Mouse (Mus musculus) heart, adult 11 months (tissue): ENCODE data around the gene Ankrd40.

Source experiments
- DNase-seq: peaks from one replicate; pipeline ENCODE4 v3.0.0; 2022

Gene Ankrd40

GRCm38 (mm10) chr11:94323271-94323925 lies 4.4 kb upstream of the Ankrd40 start:
- peak; percentile 79 for DNase-seq

DNA sequence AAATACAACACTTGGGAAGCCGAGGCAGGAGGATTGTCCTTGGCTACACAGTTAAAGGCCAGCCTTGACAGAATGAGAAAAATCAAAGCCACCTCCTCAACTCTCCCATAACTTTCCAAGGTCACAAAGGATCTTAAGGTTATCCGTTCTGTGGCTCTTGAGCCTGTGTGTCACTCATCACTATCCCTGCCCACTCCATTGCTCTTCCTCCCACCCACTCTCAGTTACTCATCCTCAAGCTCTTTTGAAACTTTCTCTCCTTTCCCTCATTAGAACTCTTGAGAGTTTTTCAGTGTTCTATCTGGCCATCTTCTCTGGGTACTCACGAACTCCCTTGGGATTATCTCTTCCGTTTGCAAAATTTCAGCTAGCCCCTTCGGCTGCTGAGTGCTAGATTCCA lies 3.2 kb upstream of the Ankrd40 start:
- peak; percentile 72 for DNase-seq

GRCm38 (mm10) chr11:94326961-94327411 lies 815 bp upstream of the Ankrd40 start:
- peak; percentile 91 for DNase-seq

DNA sequence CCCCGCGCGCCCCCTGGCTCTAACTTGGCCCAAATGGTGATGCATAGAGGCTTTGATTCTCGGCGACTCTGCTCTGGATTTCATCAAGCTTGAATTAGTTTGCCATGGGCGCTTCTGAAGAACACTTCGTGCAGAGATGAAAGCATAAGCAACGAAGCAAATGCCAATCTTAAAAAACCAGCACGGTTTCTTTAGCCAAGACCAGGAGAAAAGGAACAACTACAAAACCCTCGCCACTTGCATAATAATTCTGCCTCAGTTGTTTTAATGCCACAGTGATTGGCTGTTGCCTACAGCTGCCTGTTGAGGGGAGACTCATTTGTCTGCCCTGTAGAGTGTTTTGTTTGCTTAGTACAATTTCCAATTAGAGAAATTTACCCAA lies 834 bp downstream of the Ankrd40 start:
- DNase-seq = no peak

DNA sequence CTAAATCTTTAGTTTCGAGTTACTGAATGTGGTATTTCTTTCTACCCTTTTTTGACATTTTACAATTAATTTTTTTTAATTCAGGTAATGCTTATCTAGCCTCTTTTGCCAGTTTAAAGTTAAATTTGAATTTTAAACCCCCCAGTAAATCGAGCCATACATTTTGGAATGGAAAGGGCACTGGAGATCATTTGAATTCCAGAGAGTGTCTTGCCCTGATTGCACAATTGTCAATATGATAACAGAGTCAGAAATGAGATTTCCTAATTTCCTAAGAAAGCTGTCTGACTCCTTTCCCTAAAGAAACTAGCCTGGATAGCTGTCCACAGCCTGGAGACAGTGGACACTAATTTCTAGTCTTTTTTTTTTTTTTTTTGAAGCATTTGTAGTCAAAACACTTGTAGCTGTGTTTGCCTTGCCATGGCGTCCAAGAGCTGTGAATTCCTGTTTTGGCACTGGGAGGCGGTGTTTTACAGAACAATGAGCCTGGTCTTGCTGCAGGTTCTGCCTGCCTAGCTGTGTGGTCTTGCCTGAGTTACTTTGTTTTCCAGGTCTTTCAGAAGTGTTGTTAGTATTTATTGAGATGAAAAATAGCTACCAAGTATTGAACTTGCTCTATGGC lies 1.6 kb downstream of the Ankrd40 start:
- DNase-seq = peak; percentile 92

DNA sequence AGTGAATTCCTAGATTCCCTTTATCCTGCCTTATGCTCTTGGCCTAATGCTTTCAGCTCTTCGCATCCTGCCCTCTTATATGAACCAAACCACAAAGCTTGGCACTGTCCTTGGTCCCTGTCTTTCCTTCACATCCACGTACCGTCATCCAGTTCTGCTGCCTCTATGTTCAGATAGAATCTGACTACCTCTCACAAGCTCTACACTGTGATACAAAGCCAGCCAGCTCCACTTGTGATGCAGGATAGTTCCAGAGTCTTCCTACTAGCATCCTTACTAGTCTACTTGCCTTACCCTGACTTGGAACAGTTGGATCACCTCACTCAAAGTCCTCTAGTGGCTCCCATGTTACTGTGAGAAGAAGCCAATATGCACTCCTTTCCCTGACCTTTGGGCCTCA lies 2.4 kb downstream of the Ankrd40 start:
- peak; percentile 78 for DNase-seq

DNA sequence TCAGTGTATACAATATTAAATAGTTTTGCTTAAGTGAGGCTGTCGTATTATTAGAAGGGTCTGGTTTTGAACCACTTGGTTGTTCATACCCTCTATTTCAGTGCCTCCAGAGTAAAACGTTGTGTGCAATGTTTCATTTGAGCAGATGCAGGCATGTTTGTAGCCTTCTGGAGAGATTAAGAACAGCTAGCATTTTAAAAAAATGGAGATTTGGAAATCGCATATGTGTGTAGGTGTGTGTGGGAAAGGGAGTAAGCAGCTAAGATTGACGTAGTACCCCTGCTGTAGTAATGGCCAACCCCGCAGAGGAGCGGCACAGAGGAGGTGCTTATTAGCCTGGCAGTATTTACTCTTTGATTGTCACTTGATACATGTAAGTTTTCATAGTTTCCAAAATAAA lies 4.9 kb downstream of the Ankrd40 start:
- no peak for DNase-seq

DNA sequence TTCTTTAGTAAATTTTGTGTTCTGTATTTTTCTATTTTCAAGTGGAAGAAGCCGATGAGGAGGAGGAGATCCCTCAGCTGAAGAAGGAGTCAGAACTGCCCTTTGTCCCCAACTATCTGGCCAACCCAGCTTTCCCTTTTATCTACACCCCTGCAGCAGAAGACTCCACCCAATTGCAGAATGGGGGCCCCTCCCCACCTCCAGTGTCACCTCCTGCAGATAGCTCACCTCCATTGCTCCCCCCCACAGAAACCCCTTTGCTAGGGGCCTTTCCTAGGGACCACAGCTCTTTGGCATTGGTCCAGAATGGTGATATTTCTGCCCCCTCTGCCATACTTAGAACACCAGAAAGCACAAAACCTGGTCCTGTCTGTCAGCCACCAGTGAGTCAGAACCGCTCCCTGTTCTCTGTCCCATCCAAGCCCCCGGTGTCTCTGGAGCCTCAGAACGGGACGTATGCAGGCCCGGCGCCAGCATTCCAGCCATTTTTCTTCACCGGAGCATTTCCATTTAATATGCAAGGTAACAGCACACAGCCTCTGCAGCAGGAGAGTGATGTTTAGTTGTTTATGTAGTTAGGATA lies 6.7 kb downstream of the Ankrd40 start:
- no peak for DNase-seq

DNA sequence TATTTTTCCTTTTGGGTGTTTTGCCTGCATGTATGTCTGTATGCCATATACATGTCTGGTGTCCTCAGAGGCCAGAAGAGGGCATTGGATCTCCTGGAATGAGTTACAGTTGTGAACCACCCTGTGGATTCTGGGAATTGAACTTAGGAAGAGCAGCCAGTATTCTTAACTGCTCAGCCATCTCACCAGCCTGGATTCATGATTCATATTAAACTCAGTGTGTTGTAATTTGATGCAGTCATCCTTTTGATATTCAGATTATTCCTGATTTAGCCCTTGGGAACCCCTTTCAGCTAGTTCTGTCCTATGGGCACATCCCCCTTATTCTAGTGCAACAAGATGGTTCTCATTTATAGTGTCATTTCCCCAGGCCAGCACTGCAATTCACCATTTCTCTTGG lies 8.8 kb downstream of the Ankrd40 start:
- no peak for DNase-seq

DNA sequence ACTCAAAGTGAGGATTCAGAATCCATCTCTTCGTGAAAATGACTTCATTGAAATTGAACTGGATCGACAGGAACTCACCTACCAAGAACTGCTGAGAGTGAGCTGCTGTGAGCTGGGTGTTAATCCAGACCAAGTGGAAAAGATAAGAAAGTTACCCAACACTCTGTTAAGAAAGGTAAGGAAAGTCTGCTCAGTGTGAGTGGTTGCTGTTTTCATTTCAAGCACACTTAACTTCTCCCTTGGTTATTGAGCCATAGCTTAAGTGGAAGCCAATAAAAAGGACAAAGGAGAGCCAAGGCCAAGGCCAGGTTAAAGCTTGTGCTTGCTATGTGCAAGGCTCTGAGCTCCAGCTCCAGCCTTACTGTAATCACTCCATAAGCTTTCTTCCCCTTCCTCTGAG lies 10.5 kb downstream of the Ankrd40 start:
- no peak for DNase-seq

DNA sequence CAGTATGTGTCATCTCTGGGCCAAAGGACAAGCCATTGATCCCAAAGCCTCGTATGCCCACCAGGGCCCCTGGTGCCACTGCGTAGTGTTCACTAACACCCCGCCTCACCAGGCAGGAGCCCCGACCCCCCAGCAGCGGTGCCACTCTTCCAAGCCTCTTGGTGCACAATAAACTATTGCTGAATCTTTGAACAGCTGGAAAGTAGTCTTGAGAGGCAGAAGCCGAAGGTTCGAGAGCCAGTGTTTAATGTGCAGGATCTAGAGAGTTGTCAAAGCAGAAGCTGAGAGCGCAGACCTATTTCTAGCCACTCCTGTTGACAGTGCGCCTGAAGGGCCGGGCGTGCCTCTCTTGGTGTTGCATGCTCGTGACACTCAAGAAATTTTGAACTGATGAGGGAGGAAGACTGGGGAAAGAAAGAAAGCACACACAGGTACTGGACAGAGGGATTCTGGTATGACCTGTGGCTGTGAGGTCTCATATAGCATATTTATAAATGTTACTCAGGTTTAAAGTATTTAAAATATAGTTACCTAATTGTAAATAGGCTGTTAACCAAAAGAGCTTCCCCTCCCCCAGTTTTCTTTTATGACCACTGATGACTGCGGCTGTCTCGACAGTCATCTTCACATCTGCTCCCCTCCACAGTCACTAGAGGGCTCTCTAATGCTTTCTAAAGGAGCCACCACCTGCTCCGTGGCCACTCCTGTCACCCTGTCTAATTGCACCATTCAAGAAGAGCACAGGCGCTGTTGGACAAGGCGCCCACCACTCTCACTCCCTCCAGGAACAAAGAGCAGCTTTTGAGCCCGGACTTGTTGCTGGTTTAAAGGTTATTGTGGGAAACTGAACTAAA lies 12.2 kb downstream of the Ankrd40 start:
- no peak for DNase-seq

DNA sequence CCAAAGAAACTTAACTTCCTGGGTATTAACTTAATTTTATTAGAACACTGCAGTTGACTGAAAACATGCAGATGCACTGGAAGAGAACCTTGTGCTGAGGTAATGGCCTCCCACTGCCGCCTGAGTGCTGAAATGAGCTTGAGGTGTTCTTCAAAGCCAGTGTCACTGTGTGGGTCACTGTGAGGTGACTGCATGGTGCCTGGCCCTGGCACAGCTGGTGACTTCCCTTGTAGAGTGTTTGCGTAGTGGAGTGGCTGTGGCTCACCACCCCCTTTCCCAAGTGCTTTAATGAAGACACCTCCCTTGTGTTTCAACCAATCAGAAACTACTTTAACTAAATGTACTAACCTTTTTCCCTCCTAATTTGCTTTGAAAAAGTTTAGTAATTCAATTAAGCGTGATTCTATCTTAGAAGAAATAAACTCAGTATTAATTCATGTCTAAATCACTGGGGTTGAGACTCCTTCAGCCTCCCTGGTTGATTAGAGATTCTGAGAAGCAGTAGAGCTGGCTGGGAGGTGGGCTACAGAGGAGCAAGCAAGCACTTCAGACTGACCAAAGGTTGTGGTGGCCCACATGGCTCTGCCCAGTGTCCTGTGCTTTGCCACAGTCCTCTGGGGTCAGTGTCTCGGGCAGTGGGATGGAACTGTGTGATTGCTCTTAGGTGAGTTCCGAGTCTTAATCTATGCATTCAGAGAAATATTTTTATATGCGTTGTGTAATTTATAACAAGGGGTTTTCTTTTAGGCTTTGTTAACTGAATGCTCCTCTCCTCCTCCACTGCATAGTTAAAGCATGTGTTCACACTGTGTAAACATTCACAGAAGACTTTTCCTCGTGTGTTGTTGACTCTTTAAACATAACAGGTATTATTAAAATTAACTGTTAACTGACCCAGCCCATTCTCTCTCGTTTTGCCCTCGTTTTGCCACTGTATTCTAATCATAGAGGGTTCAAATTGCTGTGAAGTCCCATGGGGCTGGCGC lies 13.4 kb downstream of the Ankrd40 start:
- DNase-seq = no peak

- no peak for DNase-seq
These were observed 14.5 kb downstream of the Ankrd40 start for GRCm38 (mm10) chr11:94342114-94342905.

GRCm38 (mm10) chr11:94343955-94344358 lies 16.2 kb downstream of the Ankrd40 start:
- no peak for DNase-seq

- DNase-seq = no peak
These were observed 16.7 kb downstream of the Ankrd40 start for GRCm38 (mm10) chr11:94344470-94344869.

DNA sequence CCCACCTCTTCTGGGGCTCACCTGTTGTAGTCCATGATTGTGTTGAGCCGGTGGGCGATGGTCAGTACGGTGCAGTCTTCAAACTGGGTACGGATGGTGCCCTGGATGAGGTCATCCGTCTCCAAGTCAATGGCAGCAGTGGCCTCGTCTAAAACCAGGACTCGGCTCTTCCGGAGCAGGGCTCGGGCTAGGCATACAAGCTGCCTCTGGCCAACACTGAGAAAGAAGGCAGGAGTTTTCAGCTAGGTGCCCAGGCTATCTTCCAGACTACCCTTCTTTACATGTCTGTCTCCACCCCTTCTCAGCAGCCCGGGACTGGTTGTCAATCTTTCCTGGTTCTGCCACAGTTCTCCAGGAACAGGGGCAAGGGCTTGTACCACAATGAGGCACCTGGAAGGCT lies 18.1 kb downstream of the Ankrd40 start:
- DNase-seq = no peak

DNA sequence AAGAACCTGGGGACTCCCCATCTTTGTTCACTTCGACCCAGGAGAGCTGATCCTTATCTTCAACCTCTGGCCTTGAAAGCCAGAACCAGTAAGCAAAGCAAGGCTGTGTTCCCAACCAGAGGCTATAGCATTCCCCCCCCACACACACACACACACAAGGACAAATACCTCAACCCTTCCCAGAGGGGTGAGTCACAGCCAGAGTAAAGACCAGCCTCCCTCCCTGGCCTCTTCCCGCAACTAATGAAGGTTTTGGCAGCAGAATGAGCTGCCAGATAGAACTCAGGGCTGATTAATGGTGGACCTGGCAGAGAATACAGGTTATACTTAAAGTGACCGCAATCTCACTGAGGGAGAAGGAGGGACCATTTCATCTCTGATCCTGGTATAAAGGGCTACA lies 18.8 kb downstream of the Ankrd40 start:
- no peak for DNase-seq

DNA sequence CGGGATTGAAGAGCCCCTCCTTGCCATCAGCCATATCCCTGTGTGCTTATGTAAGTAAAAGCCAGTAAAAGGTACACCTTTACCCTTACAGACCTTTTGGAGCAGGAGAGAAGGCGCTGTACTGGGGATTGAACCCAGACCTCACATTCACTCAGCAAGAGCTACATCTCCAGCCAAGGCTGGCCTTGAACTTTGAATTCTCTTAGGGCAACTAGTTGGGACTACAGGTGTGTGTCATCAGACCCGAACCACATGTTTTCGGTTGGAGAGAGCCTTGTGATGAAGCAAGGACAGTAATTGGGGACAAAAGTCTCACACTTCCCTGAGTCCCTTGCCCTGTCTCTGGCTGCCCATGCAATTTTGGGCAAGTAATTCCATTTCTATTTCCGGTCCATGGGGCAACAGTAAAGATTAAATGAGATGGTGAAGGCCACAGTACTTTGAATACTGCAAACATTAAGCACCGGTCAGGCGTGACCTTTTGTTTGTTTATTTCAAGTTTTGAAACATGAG lies 19.3 kb downstream of the Ankrd40 start:
- DNase-seq = no peak

- no peak for DNase-seq
These were observed 22.0 kb downstream of the Ankrd40 start for GRCm38 (mm10) chr11:94349839-94350238.

DNA sequence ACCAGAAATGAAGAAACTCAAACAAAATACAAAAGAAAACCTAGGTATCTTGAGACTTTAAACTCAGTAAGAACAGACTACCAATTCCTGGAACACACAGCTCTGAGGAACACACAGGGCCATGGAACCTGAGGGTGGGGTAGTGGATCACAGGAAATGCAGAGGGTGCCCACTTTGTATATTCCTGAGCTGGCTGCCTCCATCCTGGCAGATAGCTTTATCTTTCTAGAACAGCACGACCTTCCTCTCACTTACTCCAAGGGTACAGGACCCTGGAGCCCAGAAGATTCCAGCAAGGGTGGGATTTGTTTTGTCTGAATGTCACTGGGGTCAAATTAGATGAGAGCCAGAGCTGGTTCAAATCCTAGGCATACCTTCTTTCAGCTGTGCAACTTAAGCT lies 22.5 kb downstream of the Ankrd40 start:
- no peak for DNase-seq

DNA sequence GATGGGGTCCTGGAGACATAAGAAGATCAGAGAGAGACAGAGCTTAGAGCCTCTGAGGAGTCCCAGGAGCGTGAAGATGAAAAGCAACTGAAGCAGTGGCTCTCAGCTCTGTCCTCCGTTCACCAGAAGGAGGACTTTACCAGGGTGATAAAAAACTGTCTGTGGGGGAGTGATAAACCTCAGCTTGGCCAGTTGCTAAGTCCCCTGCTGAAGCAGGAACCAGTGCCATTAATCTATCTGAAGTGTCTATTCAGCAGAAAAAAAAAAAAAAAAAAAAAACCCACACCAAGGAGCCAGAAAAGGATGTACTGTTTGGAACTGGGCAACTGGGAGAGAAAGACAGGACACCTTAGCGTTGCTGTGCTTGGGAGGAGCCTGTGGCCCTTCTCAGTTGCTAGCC lies 23.3 kb downstream of the Ankrd40 start:
- no peak for DNase-seq
